Comparison of ENCODE assay signal across 8 mouse cellular contexts in the genomic region with DNA sequence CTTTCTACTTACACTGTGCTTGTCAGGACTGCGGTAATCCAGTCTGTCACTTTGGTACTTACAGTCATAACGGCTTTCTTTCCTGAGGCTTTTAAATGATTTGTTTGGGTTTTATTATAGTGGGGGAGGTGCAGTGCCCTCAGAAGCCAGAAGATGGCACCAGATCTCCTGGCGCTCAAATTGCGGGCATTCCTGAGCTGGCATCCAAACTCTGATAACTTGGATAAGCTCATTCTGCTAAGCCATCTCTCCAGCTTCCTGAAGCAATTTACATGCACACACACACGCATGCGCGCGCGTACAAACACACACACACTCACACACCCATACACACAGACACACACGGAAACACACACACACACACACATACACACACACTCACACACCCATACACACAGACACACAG. TPM values are rescaled to one million over a fixed set of nuclear protein-coding genes. Genes with fewer than 3 reads are reported as not detected.
DNase-seq lines count a peak whose midpoint lies in the region; ATAC-seq and TF ChIP-seq lines count a peak whose summit lies in the region.

No protein-coding gene starts in this region.

- H3K9me3 ChIP-seq in ES-E14 (ENCODE audit: control insufficient read depth, insufficient read depth, low read depth, low read length): no peaks in the 10 kb centered on the region
- H3K9me3 ChIP-seq in heart, embryonic 15.5 days (replicated peaks): no peaks in the 10 kb centered on the region

- DNase-seq in ES-E14 (ENCODE audit: low read depth, low spot score): peak; percentile 56
- peak; percentile 52 for DNase-seq in fibroblast of lung, adult 2 months (ENCODE audit: low read depth)
- DNase-seq in layer of hippocampus, adult 11-12 months (ENCODE audit: low spot score): peak; percentile 81
- DNase-seq in lung, adult 2 months: peak; percentile 57
- peak; percentile 15 to 56 for DNase-seq in thymus, postnatal 10 days (ENCODE audit: low spot score in 2 of 2)

- in situ Hi-C loops in ES-E14 (cut with MboI; ENCODE audit: low sequenced_read_pairs in 2 of 2, unreplicated experiment in 2 of 2): no loop called here

- WGBS in heart, embryonic 15.5 days: 18% methylated on average over 10 of the region's 10 CpGs
- WGBS in lung, adult 2 months: 9% methylated on average over 10 of the region's 10 CpGs
- WGBS in olfactory bulb, adult 2 months: 9% methylated on average over 10 of the region's 10 CpGs

- peak overlapping the region; percentile 8; the same call in 1 of the 2 replicates for H3K4me2 ChIP-seq in heart, embryonic 15.5 days

- H3K4me3 ChIP-seq in ES-E14 (ENCODE audit: insufficient read depth in 1 of 2, low read depth in 1 of 2, low read length in 2 of 2, poor library complexity in 1 of 2, severe bottlenecking in 1 of 2): no peak overlapping the region
- no peak overlapping the region for H3K4me3 ChIP-seq in brown adipose tissue, adult 24 weeks (ENCODE audit: insufficient read depth, low read depth, low read length)
- no peak overlapping the region for H3K4me3 ChIP-seq in heart, embryonic 15.5 days
- no peak overlapping the region for H3K4me3 ChIP-seq in lung, adult 2 months (replicated peaks; ENCODE audit: extremely low read depth, low read depth, low read length)
- H3K4me3 ChIP-seq in olfactory bulb, adult 2 months (ENCODE audit: insufficient read depth, low read depth, low read length): no peak overlapping the region

- H3K27ac ChIP-seq in ES-E14 (ENCODE audit: insufficient read depth, low read depth, low read length, poor library complexity, severe bottlenecking): no peak overlapping the region
- 0 out of 2 replicates have a peak overlapping the region, but pooled peaks have one; percentile 6 for H3K27ac ChIP-seq in brown adipose tissue, adult 24 weeks (replicated peaks; ENCODE audit: low read depth, low read length)
- H3K27ac ChIP-seq in heart, embryonic 15.5 days: no peak overlapping the region
- H3K27ac ChIP-seq in olfactory bulb, adult 2 months (ENCODE audit: insufficient read depth, low read depth, low read length): no peak overlapping the region

- no peaks in the 10 kb centered on the region for H3K27me3 ChIP-seq in heart, embryonic 15.5 days

- ATAC-seq in heart, embryonic 15.5 days (replicated peaks; ENCODE audit: insufficient number of reproducible peaks, insufficient read depth, low FRiP score, low read depth): no peak

- no peak for TF ChIP-seq POLR2A in lung, adult 2 months (IDR thresholded peaks at IDR 0.05; ENCODE audit: borderline replicate concordance, extremely low read depth, low read depth, low read length)
- TF ChIP-seq POLR2A in olfactory bulb, adult 2 months (IDR thresholded peaks at IDR 0.05; ENCODE audit: insufficient read depth, low read depth, low read length): no peak

- peak; percentile 91 for TF ChIP-seq CTCF in lung, adult 2 months (IDR thresholded peaks at IDR 0.05; ENCODE audit: insufficient read depth, low read length)
- TF ChIP-seq CTCF in olfactory bulb, adult 2 months (IDR thresholded peaks at IDR 0.05; ENCODE audit: insufficient read depth, low read depth, low read length): peak; percentile 69

- H3K36me3 ChIP-seq in ES-E14 (ENCODE audit: control insufficient read depth, insufficient read depth, low read length, poor library complexity, severe bottlenecking): no peaks in the 10 kb centered on the region
- H3K36me3 ChIP-seq in heart, embryonic 15.5 days: no peaks in the 10 kb centered on the region

- no peak overlapping the region for H3K9ac ChIP-seq in ES-E14 (ENCODE audit: insufficient read depth, low read depth, low read length, poor library complexity, severe bottlenecking)
- no peak overlapping the region for H3K9ac ChIP-seq in heart, embryonic 15.5 days

- H3K4me1 ChIP-seq in ES-E14 (ENCODE audit: control insufficient read depth in 2 of 2, insufficient read depth in 2 of 2, low read length in 2 of 2, poor library complexity in 1 of 2): peaks cover 8 to 13% of the 10 kb centered on the region in 2 experiments; a peak in 2 of 4 replicates
- no peaks in the 10 kb centered on the region for H3K4me1 ChIP-seq in brown adipose tissue, adult 24 weeks (ENCODE audit: control insufficient read depth, insufficient read depth, insufficient read length, low read length)
- H3K4me1 ChIP-seq in heart, embryonic 15.5 days (replicated peaks): peaks cover 6% of the 10 kb centered on the region
- 0 out of 2 replicates have a peak, but pooled peaks cover 2% of the 10 kb centered on the region for H3K4me1 ChIP-seq in lung, adult 2 months (ENCODE audit: control insufficient read depth, insufficient read depth, low read length)
- H3K4me1 ChIP-seq in olfactory bulb, adult 2 months (ENCODE audit: control insufficient read depth, insufficient read depth, low read length): peaks cover 4% of the 10 kb centered on the region

TF ChIP-seq in ES-E14, 5 proteins besides CTCF, POLR2A, EP300 and RAD21:
- TF ChIP-seq ZNF384 (IDR thresholded peaks at IDR 0.05; ENCODE audit: low read depth, low read length): no peak
- TF ChIP-seq HCFC1 (IDR thresholded peaks at IDR 0.05; ENCODE audit: borderline replicate concordance, insufficient read depth, low read length): no peak
- no peak for TF ChIP-seq MAFK (IDR thresholded peaks at IDR 0.05; ENCODE audit: insufficient read depth, low read depth, low read length)
- no peak for TF ChIP-seq CHD2 (IDR thresholded peaks at IDR 0.05; ENCODE audit: low read depth, low read length)
- peak; percentile 70 for TF ChIP-seq ZC3H11A (IDR thresholded peaks at IDR 0.05; ENCODE audit: borderline replicate concordance, low read depth, low read length)

RNA-seq across cellular contexts. Expression of gene Ctss, which starts 9.1 kb away (rescaled TPM):
- total RNA-seq in ES-E14 (2012; rRNA removed): 0.16 and 0.67 TPM in 2 replicates
- 21.0 and 22.4 TPM in 2 replicates for polyA plus RNA-seq in brown adipose tissue, adult 24 weeks (2012; ENCODE audit: insufficient read depth, insufficient read length, missing spikeins)
- 17.3 and 31.6 TPM in 2 replicates for polyA plus RNA-seq in heart, embryonic 15.5 days (2015; fragmentation: Nextera tagmentation; extraction: Ambion mirVana)
- 47.8 and 82.1 TPM in 2 replicates for polyA plus RNA-seq in lung, adult 2 months (2012; rRNA removed)
- polyA plus RNA-seq in olfactory bulb, adult 2 months (2012; ENCODE audit: insufficient read depth, insufficient read length, low replicate concordance, missing spikeins): not detected in 2 replicates

RNA-seq across cellular contexts. Expression of gene Ctsk, which starts 18.4 kb away (rescaled TPM):
- total RNA-seq in ES-E14 (2012; rRNA removed): 0.22 and 0.69 TPM in 2 replicates
- polyA plus RNA-seq in brown adipose tissue, adult 24 weeks (2012; ENCODE audit: insufficient read depth, insufficient read length, missing spikeins): 7.5 and 12.3 TPM in 2 replicates
- 15.9 and 18.1 TPM in 2 replicates for polyA plus RNA-seq in heart, embryonic 15.5 days (2015; fragmentation: Nextera tagmentation; extraction: Ambion mirVana)
- polyA plus RNA-seq in lung, adult 2 months (2012; rRNA removed): 6.7 and 13.0 TPM in 2 replicates
- polyA plus RNA-seq in olfactory bulb, adult 2 months (2012; ENCODE audit: insufficient read depth, insufficient read length, low replicate concordance, missing spikeins): not detected in 2 replicates

RNA-seq across cellular contexts. Expression of gene Hormad1, which starts 42.0 kb away (rescaled TPM):
- 24.3 and 24.5 TPM in 2 replicates for total RNA-seq in ES-E14 (2012; rRNA removed)
- polyA plus RNA-seq in brown adipose tissue, adult 24 weeks (2012; ENCODE audit: insufficient read depth, insufficient read length, missing spikeins): not detected in 2 replicates
- not detected in 2 replicates for polyA plus RNA-seq in heart, embryonic 15.5 days (2015; fragmentation: Nextera tagmentation; extraction: Ambion mirVana)
- not detected in 2 replicates for polyA plus RNA-seq in lung, adult 2 months (2012; rRNA removed)
- polyA plus RNA-seq in olfactory bulb, adult 2 months (2012; ENCODE audit: insufficient read depth, insufficient read length, low replicate concordance, missing spikeins): not detected in 2 replicates
